Mouse (Mus musculus): Measurements from ENCODE around the gene Plcd3.
A peak's percentile ranks its signal among the peaks of the same experiment; 100 is the strongest.

Plcd3 gene

GRCm38 (mm10) chr11:103101481-103101865 is at the start of gene Plcd3, which contains the start of gene Acbd4:
Plcd3 (minus strand) TSS chr11:103101658.
Acbd4 (plus strand) TSS chr11:103101682.
- DNase-seq (ENCODE audit: low spot score) = peak; percentile 64

GRCm38 (mm10) chr11:103149771-103150170 is 48.3 kb upstream of the Plcd3 start:
- no peak for DNase-seq (ENCODE audit: low spot score)

- no peak for DNase-seq (ENCODE audit: low spot score)
Observed at GRCm38 (mm10) chr11:103147766-103148165, 46.3 kb upstream of the Plcd3 start.

GRCm38 (mm10) chr11:103146386-103146785 is 44.9 kb upstream of the Plcd3 start:
- no peak for DNase-seq (ENCODE audit: low spot score)

- no peak for DNase-seq (ENCODE audit: low spot score)
Observed at GRCm38 (mm10) chr11:103144309-103145285, 43.1 kb upstream of the Plcd3 start.

- no peak for DNase-seq (ENCODE audit: low spot score)
Observed at GRCm38 (mm10) chr11:103142441-103143182, 41.2 kb upstream of the Plcd3 start.

GRCm38 (mm10) chr11:103141944-103142255 is 40.4 kb upstream of the Plcd3 start:
- DNase-seq (ENCODE audit: low spot score) = no peak

GRCm38 (mm10) chr11:103141101-103141943 is 39.9 kb upstream of the Plcd3 start:
- no peak for DNase-seq (ENCODE audit: low spot score)

- DNase-seq (ENCODE audit: low spot score) = no peak
Observed at GRCm38 (mm10) chr11:103140763-103141100, 39.3 kb upstream of the Plcd3 start.

GRCm38 (mm10) chr11:103139951-103140762 is 38.7 kb upstream of the Plcd3 start:
- no peak for DNase-seq (ENCODE audit: low spot score)

GRCm38 (mm10) chr11:103136039-103136577 is 34.6 kb upstream of the Plcd3 start:
- no peak for DNase-seq (ENCODE audit: low spot score)

- DNase-seq (ENCODE audit: low spot score) = no peak
Observed at GRCm38 (mm10) chr11:103134221-103134620, 32.8 kb upstream of the Plcd3 start.

- DNase-seq (ENCODE audit: low spot score) = no peak
Observed at GRCm38 (mm10) chr11:103133456-103134185, 32.2 kb upstream of the Plcd3 start.

- peak; percentile 99 for DNase-seq (ENCODE audit: low spot score)
Observed at GRCm38 (mm10) chr11:103132576-103133455, 31.4 kb upstream of the Plcd3 start.

GRCm38 (mm10) chr11:103131701-103132575 is 30.5 kb upstream of the Plcd3 start, which contains the start of gene Hexim2:
Hexim2 (plus strand) TSS chr11:103132429.
- DNase-seq (ENCODE audit: low spot score) = no peak

- no peak for DNase-seq (ENCODE audit: low spot score)
Observed at GRCm38 (mm10) chr11:103120315-103120714, 18.9 kb upstream of the Plcd3 start.

GRCm38 (mm10) chr11:103119609-103120008 is 18.2 kb upstream of the Plcd3 start:
- no peak for DNase-seq (ENCODE audit: low spot score)

- DNase-seq (ENCODE audit: low spot score) = no peak
Observed at GRCm38 (mm10) chr11:103118866-103119265, 17.4 kb upstream of the Plcd3 start.
